Mouse (Mus musculus): Measurements from ENCODE around the gene Ins1. TPM values are rescaled to one million over a fixed set of nuclear protein-coding genes. Genes with fewer than 3 reads are reported as not detected.

Ins1 gene
- not detected in 2 replicates for total RNA-seq (2021)
- long read RNA-seq = 0 reads

GRCm38 (mm10) chr19:52263997-52264396 is at the start of gene Ins1:
TSS of gene Ins1 (plus strand) at chr19:52264297.
- DNase-seq = no peak
